Mouse (Mus musculus): ENCODE measurements around the gene Hoxa4. TPM values are rescaled to one million over a fixed set of nuclear protein-coding genes. Genes with fewer than 3 reads are reported as not detected.

Hoxa4 gene
- polyA plus RNA-seq, 1 experiment from 2014 or later = not detected

GRCm38 (mm10) chr6:52173648-52174047, 17.9 kb downstream of the Hoxa4 start:
- H3K4me3 ChIP-seq = no peak overlapping the region
- no peaks in the 10 kb centered on the region for H3K9me3 ChIP-seq
- 3% methylated on average over 4 of the region's 4 CpGs for WGBS
- H3K27ac ChIP-seq = no peak overlapping the region
- no peaks in the 10 kb centered on the region for H3K36me3 ChIP-seq (replicated peaks)
- peaks cover 30% of the 10 kb centered on the region for H3K4me1 ChIP-seq
- no peak for DNase-seq (ENCODE audit: extremely low spot score, low spot score)
- H3K27me3 ChIP-seq (ENCODE audit: poor library complexity, severe bottlenecking) = peaks cover 100% of the 10 kb centered on the region

GRCm38 (mm10) chr6:52172501-52172900, 19.1 kb downstream of the Hoxa4 start:
- peak overlapping the region; percentile 40 for H3K4me3 ChIP-seq

GRCm38 (mm10) chr6:52171938-52172337, 19.6 kb downstream of the Hoxa4 start:
- no peak overlapping the region; the same call in 1 of the 2 replicates for H3K4me3 ChIP-seq
- H3K27me3 ChIP-seq (ENCODE audit: poor library complexity, severe bottlenecking) = peaks cover 100% of the 10 kb centered on the region
- 4% methylated on average over 7 of the region's 7 CpGs for WGBS
- H3K36me3 ChIP-seq (replicated peaks) = no peaks in the 10 kb centered on the region
- no peak for DNase-seq (ENCODE audit: extremely low spot score, low spot score)
- peaks cover 30% of the 10 kb centered on the region for H3K4me1 ChIP-seq
- no peak overlapping the region for H3K27ac ChIP-seq
- H3K9me3 ChIP-seq = no peaks in the 10 kb centered on the region

More at GRCm38 (mm10) chr6:52172501-52172900, 19.1 kb downstream of the Hoxa4 start:
- H3K4me1 ChIP-seq = peaks cover 30% of the 10 kb centered on the region
- no peak overlapping the region for H3K27ac ChIP-seq
- no peaks in the 10 kb centered on the region for H3K9me3 ChIP-seq
- WGBS = under 1% methylated on average over 35 of the region's 35 CpGs
- peaks cover 100% of the 10 kb centered on the region for H3K27me3 ChIP-seq (ENCODE audit: poor library complexity, severe bottlenecking)
- DNase-seq (ENCODE audit: extremely low spot score, low spot score) = peak; percentile 79
- no peaks in the 10 kb centered on the region for H3K36me3 ChIP-seq (replicated peaks)

- peaks cover 100% of the 10 kb centered on the region for H3K27me3 ChIP-seq (ENCODE audit: poor library complexity, severe bottlenecking)
- H3K36me3 ChIP-seq (replicated peaks) = no peaks in the 10 kb centered on the region
- 6% methylated on average over 4 of the region's 4 CpGs for WGBS
- peaks cover 30% of the 10 kb centered on the region for H3K4me1 ChIP-seq
- no peak overlapping the region for H3K27ac ChIP-seq
- H3K9me3 ChIP-seq = no peaks in the 10 kb centered on the region
- DNase-seq (ENCODE audit: extremely low spot score, low spot score) = no peak
- no peak overlapping the region for H3K4me3 ChIP-seq
These were observed 20.2 kb downstream of the Hoxa4 start for GRCm38 (mm10) chr6:52171331-52171730.

- DNase-seq (ENCODE audit: extremely low spot score, low spot score) = no peak
- H3K36me3 ChIP-seq (replicated peaks) = no peaks in the 10 kb centered on the region
- H3K4me3 ChIP-seq = no peak overlapping the region
- peaks cover 100% of the 10 kb centered on the region for H3K27me3 ChIP-seq (ENCODE audit: poor library complexity, severe bottlenecking)
- H3K9me3 ChIP-seq = no peaks in the 10 kb centered on the region
- H3K4me1 ChIP-seq = peaks cover 28% of the 10 kb centered on the region
- WGBS = 0% methylated on average over 5 of the region's 5 CpGs
- H3K27ac ChIP-seq = no peak overlapping the region
These were observed 20.7 kb downstream of the Hoxa4 start for GRCm38 (mm10) chr6:52170898-52171223.

GRCm38 (mm10) chr6:52170166-52170897, 21.2 kb downstream of the Hoxa4 start:
- H3K9me3 ChIP-seq = no peaks in the 10 kb centered on the region
- H3K36me3 ChIP-seq (replicated peaks) = no peaks in the 10 kb centered on the region
- H3K4me3 ChIP-seq = no peak overlapping the region
- H3K27me3 ChIP-seq (ENCODE audit: poor library complexity, severe bottlenecking) = peaks cover 100% of the 10 kb centered on the region
- 1% methylated on average over 40 of the region's 40 CpGs for WGBS
- H3K27ac ChIP-seq = no peak overlapping the region
- peaks cover 23% of the 10 kb centered on the region for H3K4me1 ChIP-seq
- DNase-seq (ENCODE audit: extremely low spot score, low spot score) = no peak

- no peaks in the 10 kb centered on the region for H3K9me3 ChIP-seq
- no peak overlapping the region for H3K27ac ChIP-seq
- H3K4me3 ChIP-seq = no peak overlapping the region
- no peaks in the 10 kb centered on the region for H3K36me3 ChIP-seq (replicated peaks)
- peaks cover 21% of the 10 kb centered on the region for H3K4me1 ChIP-seq
- DNase-seq (ENCODE audit: extremely low spot score, low spot score) = no peak
- H3K27me3 ChIP-seq (ENCODE audit: poor library complexity, severe bottlenecking) = peaks cover 100% of the 10 kb centered on the region
- WGBS = 3% methylated on average over 16 of the region's 16 CpGs
These were observed 21.9 kb downstream of the Hoxa4 start for GRCm38 (mm10) chr6:52169499-52170165.

GRCm38 (mm10) chr6:52168191-52169055, 23.1 kb downstream of the Hoxa4 start:
- 1% methylated on average over 42 of the region's 42 CpGs for WGBS
- H3K9me3 ChIP-seq = no peaks in the 10 kb centered on the region
- peaks cover 100% of the 10 kb centered on the region for H3K27me3 ChIP-seq (ENCODE audit: poor library complexity, severe bottlenecking)
- no peak overlapping the region for H3K27ac ChIP-seq
- H3K36me3 ChIP-seq (replicated peaks) = no peaks in the 10 kb centered on the region
- no peak for DNase-seq (ENCODE audit: extremely low spot score, low spot score)
- H3K4me3 ChIP-seq = no peak overlapping the region
- peaks cover 27% of the 10 kb centered on the region for H3K4me1 ChIP-seq

- peak; percentile 42 for DNase-seq (ENCODE audit: extremely low spot score, low spot score)
- WGBS = under 1% methylated on average over 14 of the region's 14 CpGs
- peaks cover 28% of the 10 kb centered on the region for H3K4me1 ChIP-seq
- no peak overlapping the region for H3K4me3 ChIP-seq
- no peaks in the 10 kb centered on the region for H3K36me3 ChIP-seq (replicated peaks)
- peaks cover 100% of the 10 kb centered on the region for H3K27me3 ChIP-seq (ENCODE audit: poor library complexity, severe bottlenecking)
- H3K9me3 ChIP-seq = no peaks in the 10 kb centered on the region
- no peak overlapping the region for H3K27ac ChIP-seq
These were observed 23.8 kb downstream of the Hoxa4 start for GRCm38 (mm10) chr6:52167736-52168161.

GRCm38 (mm10) chr6:52167176-52167575, 24.4 kb downstream of the Hoxa4 start:
- Histone ChIP-seq H3K36me3 (replicated peaks) (no peaks in the 10 kb centered on the region), H3K4me3 (no peak overlapping the region), H3K27me3 (ENCODE audit: poor library complexity, severe bottlenecking) (peaks cover 100% of the 10 kb centered on the region), H3K27ac (no peak overlapping the region), H3K9me3 (no peaks in the 10 kb centered on the region), H3K4me1 (peaks cover 23% of the 10 kb centered on the region)
- 10% methylated on average over 1 of the region's 1 CpGs for whole genome bisulfite sequencing
- DNase-seq (ENCODE audit: extremely low spot score, low spot score) = no peak

- Histone ChIP-seq H3K9me3 (no peaks in the 10 kb centered on the region), H3K4me3 (no peak overlapping the region), H3K27me3 (ENCODE audit: poor library complexity, severe bottlenecking) (peaks cover 100% of the 10 kb centered on the region), H3K27ac (no peak overlapping the region), H3K36me3 (replicated peaks) (no peaks in the 10 kb centered on the region), H3K4me1 (peaks cover 19% of the 10 kb centered on the region)
- WGBS = 4% methylated on average over 4 of the region's 4 CpGs
- peak; percentile 31 for DNase-seq (ENCODE audit: extremely low spot score, low spot score)
These were observed 25.0 kb downstream of the Hoxa4 start for GRCm38 (mm10) chr6:52166431-52167077.
